21 mouse cellular contexts compared by ENCODE assay signal in genomic region chr2:27251434-27251833, GRCm38 (mm10). TPM values are rescaled to one million over a fixed set of nuclear protein-coding genes. Genes with fewer than 3 reads are reported as not detected.
A peak's percentile ranks its signal among the peaks of the same experiment; 100 is the strongest.
DNase-seq lines count a peak whose midpoint lies in the region; ATAC-seq and TF ChIP-seq lines count a peak whose summit lies in the region.
"Had no signal": no experiment of that assay in that cellular context is flagged by ENCODE, and none has a peak within 500 bp of the region (broad histone marks: within the 10 kb centered on the region; RNA-seq: fewer than 3 reads in every experiment).

No protein-coding gene starts in this region.

- no peak for ATAC-seq in heart, postnatal 0 days (ENCODE audit: insufficient read depth, low read depth)
- ATAC-seq in liver, embryonic 14.5 days (ENCODE audit: insufficient read depth) = no peak
- 0 out of 2 replicates have a peak, but pooled peaks have one; percentile 42 for ATAC-seq in common myeloid progenitor, adult 5-6 weeks (replicated peaks; ENCODE audit: low read depth, poor library complexity, severe bottlenecking)
- ATAC-seq: hindbrain, postnatal 0 days had no signal

- H3K27me3 ChIP-seq in heart, postnatal 0 days (ENCODE audit: control insufficient read depth, insufficient read depth, low read length) = no peaks in the 10 kb centered on the region
- no peaks in the 10 kb centered on the region for H3K27me3 ChIP-seq in liver, embryonic 14.5 days (ENCODE audit: control insufficient read depth, insufficient read depth, low read length)
- H3K27me3 ChIP-seq: kidney, embryonic 15.5 days; midbrain, embryonic 12.5 days had no signal

- H3K9me3 ChIP-seq in heart, postnatal 0 days (replicated peaks; ENCODE audit: control insufficient read depth, low read length) = no peaks in the 10 kb centered on the region
- no peaks in the 10 kb centered on the region for H3K9me3 ChIP-seq in liver, embryonic 14.5 days (ENCODE audit: control insufficient read depth, low read length)
- H3K9me3 ChIP-seq: hindbrain, embryonic 10.5 days; kidney, embryonic 15.5 days; midbrain, embryonic 12.5 days had no signal

- no peak overlapping the region for H3K4me2 ChIP-seq in heart, postnatal 0 days (ENCODE audit: low read depth, low read length)
- H3K4me2 ChIP-seq in liver, embryonic 14.5 days (ENCODE audit: low read depth) = no peak overlapping the region
- H3K4me2 ChIP-seq: kidney, embryonic 15.5 days; midbrain, embryonic 12.5 days had no signal

- TF ChIP-seq CTCF in heart, postnatal 0 days (IDR thresholded peaks at IDR 0.05; ENCODE audit: low read depth) = peak; percentile 19
- peak; percentile 30; the same call in 1 of the 2 replicates for TF ChIP-seq CTCF in liver, embryonic 14.5 days (IDR thresholded peaks at IDR 0.05; ENCODE audit: low read depth)

- no peaks in the 10 kb centered on the region for H3K36me3 ChIP-seq in heart, postnatal 0 days (replicated peaks; ENCODE audit: control insufficient read depth, insufficient read depth, low read length)
- no peaks in the 10 kb centered on the region for H3K36me3 ChIP-seq in liver, embryonic 14.5 days (replicated peaks; ENCODE audit: control insufficient read depth, insufficient read depth, low read depth)
- H3K36me3 ChIP-seq: hindbrain, embryonic 10.5 days; kidney, embryonic 15.5 days; midbrain, embryonic 12.5 days had no signal

- TF ChIP-seq EP300 in heart, postnatal 0 days (IDR thresholded peaks at IDR 0.05; ENCODE audit: low read depth) = no peak
- TF ChIP-seq EP300 in liver, embryonic 14.5 days (IDR thresholded peaks at IDR 0.05; ENCODE audit: low read depth) = no peak

- DNase-seq in heart, postnatal 0 days (ENCODE audit: low spot score) = no peak
- no peak for DNase-seq in heart, postnatal 14 days
- DNase-seq in liver, embryonic 14.5 days (ENCODE audit: low read depth in 3 of 3, low spot score in 3 of 3) = no peak
- DNase-seq in liver (no peak), A20 (ENCODE audit: low read depth, low spot score) (peak; percentile 36)
- no peak for DNase-seq in ovary, postnatal 10 days (ENCODE audit: low spot score)
- DNase-seq: adrenal gland, postnatal 36 days; cerebellum, adult 11-12 months; cerebellum, postnatal 14 days; embryo, embryonic 11 days; gastrocnemius, adult 2 months; right cerebral cortex, adult 18-20 months; thymus, adult 2 months had no signal

- H3K27ac ChIP-seq in heart, postnatal 0 days (ENCODE audit: low read depth) = no peak overlapping the region
- no peak overlapping the region for H3K27ac ChIP-seq in liver, embryonic 14.5 days
- H3K27ac ChIP-seq: gastrocnemius, adult 2 months; hindbrain, embryonic 10.5 days; hindbrain, postnatal 0 days; kidney, embryonic 15.5 days; midbrain, embryonic 12.5 days had no signal

- H3K4me3 ChIP-seq in heart, postnatal 0 days (ENCODE audit: low read depth, low read length) = no peak overlapping the region
- H3K4me3 ChIP-seq in liver, embryonic 14.5 days (ENCODE audit: insufficient read depth in 1 of 2, low read depth in 2 of 2, low read length in 2 of 2) = no peak overlapping the region
- H3K4me3 ChIP-seq: gastrocnemius, adult 2 months; hindbrain, embryonic 10.5 days; kidney, embryonic 15.5 days; midbrain, embryonic 12.5 days had no signal

- H3K9ac ChIP-seq in heart, postnatal 0 days (replicated peaks; ENCODE audit: low read depth, low read length) = no peak overlapping the region
- no peak overlapping the region for H3K9ac ChIP-seq in liver, embryonic 14.5 days (replicated peaks)
- H3K9ac ChIP-seq: kidney, embryonic 15.5 days; midbrain, embryonic 12.5 days had no signal

- peaks cover 13% of the 10 kb centered on the region for H3K4me1 ChIP-seq in heart, postnatal 0 days (ENCODE audit: control insufficient read depth, insufficient read depth)
- H3K4me1 ChIP-seq in liver, embryonic 14.5 days (replicated peaks; ENCODE audit: control insufficient read depth in 2 of 2, insufficient read depth in 2 of 2, low read length in 1 of 2) = peaks cover 0 to 8% of the 10 kb centered on the region in 2 experiments; a peak in 2 of 4 replicates
- H3K4me1 ChIP-seq: midbrain, embryonic 12.5 days had no signal

- intact Hi-C loops in heart, postnatal 14 days (cut with DNase I) = no loop called here

RNA-seq across cellular contexts. Expression of gene Sardh, which starts 3.3 kb away (rescaled TPM):
- total RNA-seq in heart, postnatal 0 days (2014; rRNA removed; ENCODE audit: low replicate concordance) = 31.6 and 46.8 TPM in 2 replicates
- 18.1 and 20.7 TPM in 2 replicates for polyA plus RNA-seq in heart, postnatal 0 days (2015; fragmentation: Nextera tagmentation; extraction: Ambion mirVana)
- total RNA-seq in heart, postnatal 14 days (2021) = 10 to 100 TPM; 15.3 to 15.6 TPM
- polyA plus RNA-seq in liver, embryonic 14.5 days (2012; rRNA removed) = 18.1 and 21.9 TPM in 2 replicates
- 25.9 and 34.9 TPM in 2 replicates for polyA plus RNA-seq in liver, embryonic 14.5 days (2014; fragmentation: Nextera tagmentation; extraction: Ambion mirVana)
- 1.1 and 4.2 TPM in 2 replicates for total RNA-seq in common myeloid progenitor, adult 5-6 weeks (2017)
- total RNA-seq: granulocyte monocyte progenitor cell, adult 5-6 weeks; megakaryocyte progenitor cell, adult 5-6 weeks; monocyte, adult 5-6 weeks had no signal
